7 mouse cellular contexts compared by ENCODE assay signal in genomic region chr11:121353326-121354090, GRCm38 (mm10). TPM values are rescaled to one million over a fixed set of nuclear protein-coding genes. Genes with fewer than 3 reads are reported as not detected.
DNase-seq lines count a peak whose midpoint lies in the region; ATAC-seq and TF ChIP-seq lines count a peak whose summit lies in the region.

No protein-coding gene starts in this region.

- no peaks in the 10 kb centered on the region; the same call in 1 of the 2 replicates for H3K36me3 ChIP-seq in ES-E14 (ENCODE audit: control insufficient read depth, insufficient read depth, low read length, poor library complexity, severe bottlenecking)
- no peaks in the 10 kb centered on the region for H3K36me3 ChIP-seq in hindbrain, embryonic 11.5 days (ENCODE audit: control insufficient read depth, insufficient read depth, low read length)

- H3K9me3 ChIP-seq in ES-E14 (ENCODE audit: control insufficient read depth, insufficient read depth, low read depth, low read length) = no peaks in the 10 kb centered on the region
- H3K9me3 ChIP-seq in hindbrain, embryonic 11.5 days (ENCODE audit: control insufficient read depth, low read length) = no peaks in the 10 kb centered on the region

- peak overlapping the region; percentile 79 for H3K4me2 ChIP-seq in hindbrain, embryonic 11.5 days (replicated peaks; ENCODE audit: low read depth, low read length)

- H3K4me3 ChIP-seq in ES-E14 (ENCODE audit: insufficient read depth in 1 of 2, low read depth in 1 of 2, low read length in 2 of 2, poor library complexity in 1 of 2, severe bottlenecking in 1 of 2) = peak overlapping the region; percentile 84 to 96
- H3K4me3 ChIP-seq in embryonic fibroblast, embryonic 13.5 days (ENCODE audit: insufficient read depth, low read length) = peak overlapping the region; percentile 95
- peak overlapping the region; percentile 99 for H3K4me3 ChIP-seq in hindbrain, embryonic 11.5 days (ENCODE audit: low read depth, low read length)

- intact Hi-C loops in left cerebral cortex, postnatal 25 days (cut with DNase I) = loop anchor here (5.0 kb wide), 1 partner anchor 69 kb away; the partner anchor contains the start of gene Fn3krp

- peak overlapping the region; percentile 65; the same call in 1 of the 2 replicates for H3K27ac ChIP-seq in ES-E14 (ENCODE audit: insufficient read depth, low read depth, low read length, poor library complexity, severe bottlenecking)
- no peak overlapping the region for H3K27ac ChIP-seq in embryonic fibroblast, embryonic 13.5 days (ENCODE audit: insufficient read depth, low read length)
- H3K27ac ChIP-seq in hindbrain, embryonic 11.5 days (ENCODE audit: low read depth, low read length) = peak overlapping the region; percentile 83

- in situ Hi-C loops in ES-E14 (cut with MboI; ENCODE audit: low sequenced_read_pairs in 2 of 2, unreplicated experiment in 2 of 2) = no loop called here

- 5% methylated on average over 35 of the region's 41 CpGs for WGBS in hindbrain, embryonic 11.5 days

- DNase-seq in ES-E14 (ENCODE audit: low read depth, low spot score) = no peak
- peak; percentile 58 for DNase-seq in adrenal gland, postnatal 10 days
- DNase-seq in hindbrain, embryonic 11.5 days (ENCODE audit: low spot score) = peak; percentile 28
- peak; percentile 31 to 36 for DNase-seq in left cerebral cortex, postnatal 25 days (ENCODE audit: low spot score in 2 of 2)
- peak; percentile 50 to 73 for DNase-seq in spleen, postnatal 10 days (ENCODE audit: low spot score in 2 of 2)

- H3K27me3 ChIP-seq in hindbrain, embryonic 11.5 days (ENCODE audit: control insufficient read depth, insufficient read depth, low read length) = no peaks in the 10 kb centered on the region

- TF ChIP-seq CTCF in embryonic fibroblast, embryonic 13.5 days (IDR thresholded peaks at IDR 0.05; ENCODE audit: borderline replicate concordance, insufficient read depth, low read length) = no peak

- TF ChIP-seq POLR2A in embryonic fibroblast, embryonic 13.5 days (IDR thresholded peaks at IDR 0.05; ENCODE audit: low read depth, low read length) = no peak

- peaks cover 4% of the 10 kb centered on the region in 2 experiments; a peak in 2 of 4 replicates for H3K4me1 ChIP-seq in ES-E14 (ENCODE audit: control insufficient read depth in 2 of 2, insufficient read depth in 2 of 2, low read length in 2 of 2, poor library complexity in 1 of 2)
- peaks cover 3% of the 10 kb centered on the region; the same call in 1 of the 2 replicates for H3K4me1 ChIP-seq in embryonic fibroblast, embryonic 13.5 days (ENCODE audit: control insufficient read depth, insufficient read depth, low read length)
- H3K4me1 ChIP-seq in hindbrain, embryonic 11.5 days (replicated peaks; ENCODE audit: control insufficient read depth, insufficient read depth, low read length) = no peaks in the 10 kb centered on the region; the same call in 1 of the 2 replicates

- peak overlapping the region; percentile 95 for H3K9ac ChIP-seq in ES-E14 (ENCODE audit: insufficient read depth, low read depth, low read length, poor library complexity, severe bottlenecking)
- peak overlapping the region; percentile 94 for H3K9ac ChIP-seq in hindbrain, embryonic 11.5 days (ENCODE audit: low read depth, low read length)

- no peak for ATAC-seq in hindbrain, embryonic 11.5 days (ENCODE audit: low FRiP score)
- ATAC-seq in megakaryocyte progenitor cell, adult 5-6 weeks (replicated peaks; ENCODE audit: poor library complexity) = peak; percentile 29

TF ChIP-seq in ES-E14, 5 proteins besides CTCF, POLR2A, EP300 and RAD21:
- TF ChIP-seq CHD2 (IDR thresholded peaks at IDR 0.05; ENCODE audit: low read depth, low read length) (no peak), MAFK (IDR thresholded peaks at IDR 0.05; ENCODE audit: insufficient read depth, low read depth, low read length) (no peak), HCFC1 (IDR thresholded peaks at IDR 0.05; ENCODE audit: borderline replicate concordance, insufficient read depth, low read length) (no peak), ZNF384 (IDR thresholded peaks at IDR 0.05; ENCODE audit: low read depth, low read length) (no peak), ZC3H11A (IDR thresholded peaks at IDR 0.05; ENCODE audit: borderline replicate concordance, low read depth, low read length) (no peak)
TF ChIP-seq in ES-E14: peak in this region for 0.

RNA-seq across cellular contexts. Expression of gene Wdr45b, which starts 0.7 kb away (rescaled TPM):
- 50.5 and 71.8 TPM in 2 replicates for total RNA-seq in ES-E14 (2012; rRNA removed)
- 10 to 100 TPM; 53.4 to 66.4 TPM for total RNA-seq in adrenal gland, postnatal 10 days (2021)
- polyA plus RNA-seq in embryonic fibroblast, embryonic 13.5 days (2011; ENCODE audit: insufficient read length, low read depth, missing spikeins) = 72.2 and 81.6 TPM in 2 replicates
- polyA plus RNA-seq in hindbrain, embryonic 11.5 days (2014; fragmentation: Nextera tagmentation; extraction: Ambion mirVana) = 97.7 and 116 TPM in 2 replicates
- 10 to 100 TPM; 70.3 to 79.7 TPM for total RNA-seq in left cerebral cortex, postnatal 25 days (2021)
- total RNA-seq in megakaryocyte progenitor cell, adult 5-6 weeks (2015) = 44.1 and 56.8 TPM in 2 replicates
- 45.8 and 48.8 TPM in 2 replicates for total RNA-seq in megakaryocyte progenitor cell, adult 5-6 weeks (2017)

RNA-seq across cellular contexts. Expression of gene Rab40b, which starts 34.5 kb away (rescaled TPM):
- not detected in 2 replicates for total RNA-seq in ES-E14 (2012; rRNA removed)
- total RNA-seq in adrenal gland, postnatal 10 days (2021) = 1 to 10 TPM; 6.5 to 6.8 TPM
- 1.7 and 2.6 TPM in 2 replicates for polyA plus RNA-seq in embryonic fibroblast, embryonic 13.5 days (2011; ENCODE audit: insufficient read length, low read depth, missing spikeins)
- polyA plus RNA-seq in hindbrain, embryonic 11.5 days (2014; fragmentation: Nextera tagmentation; extraction: Ambion mirVana) = 3.3 TPM in 2 replicates
- total RNA-seq in left cerebral cortex, postnatal 25 days (2021) = 10 to 100 TPM; 46.1 to 58.1 TPM
- total RNA-seq in megakaryocyte progenitor cell, adult 5-6 weeks (2015) = 0.57 TPM in 1 of 2 replicates, not detected in the other
- 0.37 TPM in 1 of 2 replicates, not detected in the other for total RNA-seq in megakaryocyte progenitor cell, adult 5-6 weeks (2017)

Comparison
In these comparisons a context has a peak if more than half of its experiments do, and no peak if none do; other contexts are left out.
1. RNA of gene Rab40b, which starts 34.5 kb away (total RNA-seq): 46.1 to 58.1 TPM in left cerebral cortex, postnatal 25 days; 6.5 to 6.8 TPM in adrenal gland, postnatal 10 days, 0.37 to 0.57 TPM in megakaryocyte progenitor cell, adult 5-6 weeks and not detected in ES-E14; every median in the first group is over 4 times any median in the second.
2. Peak in every context shown above with its lines, with median percentiles within 50 percentile points of each other: H3K4me3 ChIP-seq.